Mouse (Mus musculus): ENCODE data around the gene Ankrd16.

DNA sequence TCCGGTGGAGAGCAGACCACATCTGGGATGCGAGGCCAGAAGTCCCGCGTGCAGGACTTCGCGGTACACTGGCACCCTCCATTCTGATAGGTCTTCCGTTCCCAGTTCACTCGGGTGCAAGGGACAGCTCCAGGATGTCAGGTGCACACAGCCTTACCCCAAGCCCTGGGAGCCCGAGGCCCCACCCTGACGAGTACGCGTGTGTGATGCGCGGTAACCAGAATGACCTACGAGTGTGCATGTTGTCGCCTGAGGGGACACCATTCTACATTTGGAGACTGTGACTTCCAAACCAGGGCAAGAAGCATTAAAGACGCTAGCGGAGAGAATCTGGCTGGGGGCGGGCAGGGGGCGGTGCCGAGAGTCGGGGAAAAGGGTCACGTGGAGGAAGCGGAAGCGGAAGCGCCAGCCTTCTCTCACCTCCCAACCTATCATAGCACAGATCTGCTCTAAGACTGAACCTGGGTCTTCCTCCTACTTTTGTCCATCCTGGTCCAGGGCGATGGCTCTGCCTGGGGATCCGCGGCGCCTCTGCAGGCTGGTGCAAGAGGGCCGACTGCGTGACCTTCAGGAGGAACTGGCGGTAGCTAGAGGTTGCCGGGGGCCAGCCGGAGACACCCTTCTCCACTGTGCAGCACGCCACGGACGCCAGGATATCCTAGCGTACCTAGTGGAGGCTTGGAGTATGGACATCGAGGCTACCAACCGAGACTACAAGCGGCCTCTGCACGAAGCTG is 579 bp downstream of the Ankrd16 start:
- TF ChIP-seq CTCF (IDR thresholded peaks at IDR 0.05; ENCODE audit: borderline replicate concordance, insufficient read depth, low read length) = no peak
- peak; percentile 89 for TF ChIP-seq POLR2A (IDR thresholded peaks at IDR 0.05; ENCODE audit: low read depth, low read length)

Measured in embryonic fibroblast, embryonic 13.5 days (primary cell).